In the genomic region with DNA sequence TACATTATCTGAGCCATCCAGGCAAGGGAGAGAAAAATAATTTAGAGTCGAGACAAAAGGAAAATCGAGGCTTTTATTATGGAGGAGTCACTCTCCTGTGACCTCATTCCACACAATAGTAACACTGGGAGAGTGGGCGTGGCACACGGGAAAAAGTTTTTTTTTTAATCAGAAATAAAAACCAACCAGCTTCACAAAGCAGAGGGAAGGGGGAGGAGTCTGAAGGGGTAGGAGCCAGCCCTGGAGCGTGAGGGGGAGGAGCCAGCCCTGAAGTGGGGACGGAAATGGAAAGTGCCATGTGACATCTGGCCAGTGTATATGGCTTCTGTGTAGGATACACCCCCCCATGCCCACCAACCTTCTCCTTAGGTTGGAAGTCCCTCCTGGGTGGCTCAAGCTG, we compare ENCODE assay signal across 8 mouse cellular contexts. TPM values are rescaled to one million over a fixed set of nuclear protein-coding genes. Genes with fewer than 3 reads are reported as not detected.
DNase-seq lines count a peak whose midpoint lies in the region; ATAC-seq and TF ChIP-seq lines count a peak whose summit lies in the region.

No protein-coding gene starts in this region.

- no peak overlapping the region for H3K9ac ChIP-seq in hindbrain, embryonic 13.5 days
- no peak overlapping the region; the same call in 1 of the 2 replicates for H3K9ac ChIP-seq in heart, embryonic 15.5 days
- no peak overlapping the region for H3K9ac ChIP-seq in midbrain, embryonic 15.5 days

- H3K9me3 ChIP-seq in hindbrain, embryonic 10.5 days: no peaks in the 10 kb centered on the region
- no peaks in the 10 kb centered on the region for H3K9me3 ChIP-seq in hindbrain, embryonic 13.5 days
- no peaks in the 10 kb centered on the region for H3K9me3 ChIP-seq in G1E (replicated peaks)
- H3K9me3 ChIP-seq in heart, embryonic 15.5 days (replicated peaks): no peaks in the 10 kb centered on the region
- no peaks in the 10 kb centered on the region for H3K9me3 ChIP-seq in midbrain, embryonic 15.5 days

- no peak for DNase-seq in hindbrain, embryonic 10.5 days (ENCODE audit: low spot score)
- no peak for DNase-seq in G1E (ENCODE audit: low spot score)
- no peak for DNase-seq in urinary bladder, postnatal 4 days (ENCODE audit: low spot score in 2 of 2)
- no peak for DNase-seq in thymus, postnatal 36 days

- TF ChIP-seq CTCF in G1E (IDR thresholded peaks at IDR 0.05; ENCODE audit: low read depth, low read length): no peak

- H3K4me3 ChIP-seq in hindbrain, embryonic 10.5 days: no peak overlapping the region
- no peak overlapping the region for H3K4me3 ChIP-seq in hindbrain, embryonic 13.5 days
- no peak overlapping the region for H3K4me3 ChIP-seq in G1E (ENCODE audit: low read depth, low read length)
- H3K4me3 ChIP-seq in heart, embryonic 15.5 days: no peak overlapping the region
- no peak overlapping the region for H3K4me3 ChIP-seq in midbrain, embryonic 15.5 days

- peaks cover 39% of the 10 kb centered on the region for H3K4me1 ChIP-seq in hindbrain, embryonic 10.5 days (replicated peaks)
- peaks cover 7% of the 10 kb centered on the region; the same call in 1 of the 2 replicates for H3K4me1 ChIP-seq in hindbrain, embryonic 13.5 days (replicated peaks)
- H3K4me1 ChIP-seq in G1E (ENCODE audit: insufficient read depth, low read depth, low read length): peaks cover 38% of the 10 kb centered on the region
- peaks cover 34% of the 10 kb centered on the region for H3K4me1 ChIP-seq in heart, embryonic 15.5 days (replicated peaks)
- H3K4me1 ChIP-seq in midbrain, embryonic 15.5 days: no peaks in the 10 kb centered on the region

- peaks cover 5% of the 10 kb centered on the region; the same call in 1 of the 2 replicates for H3K27me3 ChIP-seq in hindbrain, embryonic 10.5 days (ENCODE audit: insufficient read depth, poor library complexity, severe bottlenecking)
- H3K27me3 ChIP-seq in hindbrain, embryonic 13.5 days: peaks cover 10% of the 10 kb centered on the region; the same call in 1 of the 2 replicates
- H3K27me3 ChIP-seq in G1E (ENCODE audit: insufficient read depth, low read length): peaks cover 45% of the 10 kb centered on the region
- no peaks in the 10 kb centered on the region for H3K27me3 ChIP-seq in heart, embryonic 15.5 days
- H3K27me3 ChIP-seq in midbrain, embryonic 15.5 days (replicated peaks): no peaks in the 10 kb centered on the region; the same call in 1 of the 2 replicates

- no peak for ATAC-seq in hindbrain, embryonic 13.5 days (ENCODE audit: low FRiP score)
- ATAC-seq in G1E (ENCODE audit: extremely low read depth, insufficient number of reproducible peaks, low FRiP score, poor library complexity, severe bottlenecking): peak; percentile 60
- ATAC-seq in heart, embryonic 15.5 days (replicated peaks; ENCODE audit: insufficient number of reproducible peaks, insufficient read depth, low FRiP score, low read depth): peak; percentile 70
- peak; percentile 69 for ATAC-seq in megakaryocyte progenitor cell, adult 5-6 weeks (replicated peaks; ENCODE audit: poor library complexity)
- no peak for ATAC-seq in midbrain, embryonic 15.5 days (replicated peaks)

- no peak overlapping the region for H3K4me2 ChIP-seq in hindbrain, embryonic 13.5 days
- no peak overlapping the region for H3K4me2 ChIP-seq in heart, embryonic 15.5 days
- H3K4me2 ChIP-seq in midbrain, embryonic 15.5 days: no peak overlapping the region

- no peaks in the 10 kb centered on the region for H3K36me3 ChIP-seq in hindbrain, embryonic 10.5 days
- no peaks in the 10 kb centered on the region for H3K36me3 ChIP-seq in hindbrain, embryonic 13.5 days
- no peaks in the 10 kb centered on the region for H3K36me3 ChIP-seq in G1E (replicated peaks)
- no peaks in the 10 kb centered on the region for H3K36me3 ChIP-seq in heart, embryonic 15.5 days
- no peaks in the 10 kb centered on the region for H3K36me3 ChIP-seq in midbrain, embryonic 15.5 days (replicated peaks)

- 40% methylated on average over 6 of the region's 6 CpGs for WGBS in hindbrain, embryonic 10.5 days
- WGBS in hindbrain, embryonic 13.5 days: 23% methylated on average over 6 of the region's 6 CpGs
- 31% methylated on average over 6 of the region's 6 CpGs for WGBS in heart, embryonic 15.5 days
- WGBS in midbrain, embryonic 15.5 days: 25% methylated on average over 6 of the region's 6 CpGs

- peak overlapping the region; percentile 25; the same call in 1 of the 2 replicates for H3K27ac ChIP-seq in hindbrain, embryonic 10.5 days
- H3K27ac ChIP-seq in hindbrain, embryonic 13.5 days: no peak overlapping the region
- H3K27ac ChIP-seq in heart, embryonic 15.5 days: peak overlapping the region; percentile 73
- H3K27ac ChIP-seq in midbrain, embryonic 15.5 days: no peak overlapping the region

RNA-seq across cellular contexts. Expression of gene Gadd45b, which starts 18.7 kb away (rescaled TPM):
- 9.8 and 11.8 TPM in 2 replicates for polyA plus RNA-seq in hindbrain, embryonic 10.5 days (2016; fragmentation: Nextera tagmentation; extraction: Ambion mirVana)
- 8.0 and 8.1 TPM in 2 replicates for polyA plus RNA-seq in hindbrain, embryonic 13.5 days (2015; fragmentation: Nextera tagmentation; extraction: Ambion mirVana)
- total RNA-seq in G1E (2014; fragmentation: Nextera tagmentation) (2.1 and 5.7 TPM in 2 replicates), G1E (2017) (1.1 and 1.9 TPM in 2 replicates)
- polyA plus RNA-seq in G1E (2012): 2.8 and 3.7 TPM in 2 replicates
- polyA plus RNA-seq in heart, embryonic 15.5 days (2015; fragmentation: Nextera tagmentation; extraction: Ambion mirVana): 30.8 and 34.1 TPM in 2 replicates
- 18.7 and 20.7 TPM in 2 replicates for total RNA-seq in megakaryocyte progenitor cell, adult 5-6 weeks (2015)
- total RNA-seq in megakaryocyte progenitor cell, adult 5-6 weeks (2017): 17.6 and 17.9 TPM in 2 replicates
- polyA plus RNA-seq in midbrain, embryonic 15.5 days (2015; fragmentation: Nextera tagmentation; extraction: Ambion mirVana): 5.5 and 8.2 TPM in 2 replicates

RNA-seq across cellular contexts. Expression of gene Lmnb2, which starts 30.5 kb away (rescaled TPM):
- polyA plus RNA-seq in hindbrain, embryonic 10.5 days (2016; fragmentation: Nextera tagmentation; extraction: Ambion mirVana): 65.8 and 78.4 TPM in 2 replicates
- polyA plus RNA-seq in hindbrain, embryonic 13.5 days (2015; fragmentation: Nextera tagmentation; extraction: Ambion mirVana): 41.5 and 43.9 TPM in 2 replicates
- total RNA-seq in G1E (2014; fragmentation: Nextera tagmentation) (3.0 and 3.1 TPM in 2 replicates), G1E (2017) (4.8 and 5.5 TPM in 2 replicates)
- 10.2 and 11.9 TPM in 2 replicates for polyA plus RNA-seq in G1E (2012)
- polyA plus RNA-seq in heart, embryonic 15.5 days (2015; fragmentation: Nextera tagmentation; extraction: Ambion mirVana): 22.0 and 32.1 TPM in 2 replicates
- 11.7 and 13.9 TPM in 2 replicates for total RNA-seq in megakaryocyte progenitor cell, adult 5-6 weeks (2015)
- total RNA-seq in megakaryocyte progenitor cell, adult 5-6 weeks (2017): 49.3 and 56.9 TPM in 2 replicates
- polyA plus RNA-seq in midbrain, embryonic 15.5 days (2015; fragmentation: Nextera tagmentation; extraction: Ambion mirVana): 46.9 and 48.9 TPM in 2 replicates

RNA-seq across cellular contexts. Expression of gene Timm13, which starts 47.8 kb away (rescaled TPM):
- polyA plus RNA-seq in hindbrain, embryonic 10.5 days (2016; fragmentation: Nextera tagmentation; extraction: Ambion mirVana): 374 and 391 TPM in 2 replicates
- 333 and 336 TPM in 2 replicates for polyA plus RNA-seq in hindbrain, embryonic 13.5 days (2015; fragmentation: Nextera tagmentation; extraction: Ambion mirVana)
- 34.0 and 51.2 TPM in 2 replicates for total RNA-seq in G1E (2014; fragmentation: Nextera tagmentation)
- total RNA-seq in G1E (2017): 70.4 and 75.5 TPM in 2 replicates
- 295 and 345 TPM in 2 replicates for polyA plus RNA-seq in G1E (2012)
- 269 and 299 TPM in 2 replicates for polyA plus RNA-seq in heart, embryonic 15.5 days (2015; fragmentation: Nextera tagmentation; extraction: Ambion mirVana)
- 132 and 150 TPM in 2 replicates for total RNA-seq in megakaryocyte progenitor cell, adult 5-6 weeks (2015)
- 55.3 and 100 TPM in 2 replicates for total RNA-seq in megakaryocyte progenitor cell, adult 5-6 weeks (2017)
- polyA plus RNA-seq in midbrain, embryonic 15.5 days (2015; fragmentation: Nextera tagmentation; extraction: Ambion mirVana): 318 and 330 TPM in 2 replicates

Comparison
In these comparisons a context has a peak if more than half of its experiments do, and no peak if none do; other contexts are left out.
1. H3K27ac ChIP-seq: peak in hindbrain, embryonic 10.5 days (single experiment) and heart, embryonic 15.5 days (single experiment); none in hindbrain, embryonic 13.5 days (single experiment) and midbrain, embryonic 15.5 days (single experiment).
2. ATAC-seq: peak in G1E (single experiment), heart, embryonic 15.5 days (single experiment) and megakaryocyte progenitor cell, adult 5-6 weeks (single experiment); none in hindbrain, embryonic 13.5 days (single experiment) and midbrain, embryonic 15.5 days (single experiment).